Mouse (Mus musculus) forebrain, embryonic 13.5 days (tissue): ENCODE data around the gene Wscd2. TPM values are rescaled to one million over a fixed set of nuclear protein-coding genes. Genes with fewer than 3 reads are reported as not detected.

Experiments used
- ATAC-seq: fragments of 200-750 bp; cut with Nextera tagmentation; 2 replicates; pipeline ENCODE4 v1.8.0; 2017
- H3K27ac ChIP-seq: fragments of 300-500 bp; sonication (generic); 2 replicates; pipeline ENCODE4 v1.5.1; 2015; ENCODE audit warnings: inconsistent platforms, mild to moderate bottlenecking, moderate library complexity
- H3K27me3 ChIP-seq: fragments of 300-500 bp; sonication (generic); 2 replicates; pipeline ENCODE4 v1.6.1; 2015; ENCODE audit warnings: mild to moderate bottlenecking, inconsistent platforms
- H3K36me3 ChIP-seq: fragments of 300-500 bp; sonication (generic); 2 replicates; pipeline ENCODE4 v1.6.1; 2015; ENCODE audit warnings: mild to moderate bottlenecking, inconsistent platforms; ENCODE audit not compliant: poor library complexity, severe bottlenecking
- H3K4me1 ChIP-seq: fragments of 300-500 bp; sonication (generic); 2 replicates; pipeline ENCODE4 v1.6.1; 2015; ENCODE audit warnings: inconsistent platforms
- H3K4me2 ChIP-seq: fragments of 300-500 bp; sonication (generic); 2 replicates; pipeline ENCODE4 v1.6.1; 2015; ENCODE audit warnings: inconsistent platforms, mild to moderate bottlenecking, moderate library complexity
- H3K4me3 ChIP-seq: fragments of 300-500 bp; sonication (generic); 2 replicates; pipeline ENCODE4 v1.5.1; 2015; ENCODE audit warnings: mild to moderate bottlenecking, inconsistent platforms
- H3K9ac ChIP-seq: fragments of 300-500 bp; sonication (generic); 2 replicates; pipeline ENCODE4 v1.6.1; 2015; ENCODE audit warnings: mild to moderate bottlenecking, inconsistent platforms
- H3K9me3 ChIP-seq: fragments of 300-500 bp; sonication (generic); replicated peaks from 2 replicates; pipeline ENCODE4 v1.6.1; 2016; ENCODE audit warnings: inconsistent platforms
- WGBS: fragments of 180-500 bp; shearing (Covaris S2); methylation state at CpG from one replicate; pipeline ENCODE4 v1.1.7; 2015; 5-methylcytosine and 5-hydroxymethylcytosine counted together
- polyA plus RNA-seq: library from polyadenylated mRNA; unstranded; fragments of >200 nt; fragmentation: Nextera tagmentation; extraction: Ambion mirVana; gene quantifications from 2 replicates; pipeline ENCODE4 v1.2.1, GENCODE M21; 2015

Gene Wscd2
- polyA plus RNA-seq, 1 experiment from 2014 or later, result 4.7 TPM

DNA sequence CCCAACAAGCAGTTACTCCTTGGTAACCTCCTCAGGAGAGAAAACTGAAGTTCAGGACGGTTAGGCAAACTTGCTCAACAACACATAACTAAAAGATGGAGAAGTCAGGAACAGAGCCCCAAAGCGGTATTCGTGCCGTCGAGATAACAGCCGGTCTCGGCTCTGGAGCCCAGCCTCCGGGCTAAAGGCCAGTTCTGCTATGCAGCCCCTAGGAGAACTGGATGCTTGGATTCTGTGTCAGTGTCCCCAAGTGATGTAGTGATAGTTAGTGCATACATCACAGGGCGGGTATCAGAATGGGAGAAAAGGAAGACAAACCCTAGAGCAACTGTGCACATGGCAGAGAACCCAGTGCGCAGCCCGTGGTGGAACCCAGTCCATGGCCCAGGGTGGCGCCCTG is 147.9 kb downstream of the Wscd2 start:
- Histone ChIP-seq H3K27me3 (no peaks in the 10 kb centered on the region), H3K27ac (no peak overlapping the region), H3K36me3 (no peaks in the 10 kb centered on the region), H3K4me1 (peaks cover 1% of the 10 kb centered on the region; the same call in 1 of the 2 replicates), H3K9me3 (no peaks in the 10 kb centered on the region), H3K9ac (no peak overlapping the region), H3K4me2 (no peak overlapping the region), H3K4me3 (no peak overlapping the region)
- 91% methylated on average over 12 of the region's 12 CpGs for WGBS
- no peak for ATAC-seq

DNA sequence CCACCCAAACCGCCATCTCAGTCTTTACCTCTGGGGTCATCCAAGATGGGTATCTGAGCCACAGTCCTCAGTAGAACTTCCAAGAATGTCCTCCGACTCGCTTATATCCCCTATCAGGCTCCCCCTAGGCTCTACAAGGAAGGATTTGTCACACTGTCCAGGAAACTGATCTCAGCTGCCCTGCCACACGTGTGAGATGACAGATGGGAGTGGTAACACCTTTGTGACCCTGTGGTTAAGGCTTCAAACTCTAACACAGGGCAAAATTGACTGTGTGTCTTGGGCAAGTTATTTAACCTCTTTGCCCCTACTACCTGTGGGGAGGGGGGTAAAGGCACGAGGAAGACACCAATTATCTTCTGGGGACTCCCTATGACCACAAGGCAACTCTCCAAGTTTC is 149.0 kb downstream of the Wscd2 start:
- WGBS, result 80% methylated on average over 5 of the region's 5 CpGs
- Histone ChIP-seq H3K4me2 (no peak overlapping the region), H3K36me3 (no peaks in the 10 kb centered on the region), H3K27ac (no peak overlapping the region), H3K27me3 (no peaks in the 10 kb centered on the region), H3K4me3 (no peak overlapping the region), H3K9ac (no peak overlapping the region), H3K9me3 (no peaks in the 10 kb centered on the region), H3K4me1 (peaks cover 5% of the 10 kb centered on the region; the same call in 1 of the 2 replicates)
- ATAC-seq, result no peak

Other genes starting within 250 kb of the Wscd2 start
- gene Sgsm1, start 179.5 kb upstream of the Wscd2 start, polyA plus RNA-seq, result 9.8 and 11.9 TPM in 2 replicates
- gene Aym1, start 133.0 kb upstream of the Wscd2 start, polyA plus RNA-seq, result not detected in 2 replicates
- gene Cmklr1, start 160.1 kb downstream of the Wscd2 start, polyA plus RNA-seq, result 1.1 and 1.3 TPM in 2 replicates
- gene 1700069L16Rik, start 234.4 kb downstream of the Wscd2 start, polyA plus RNA-seq, result not detected in 2 replicates
- 5.6 and 5.8 TPM in 2 replicates for gene Ficd, start 245.5 kb downstream of the Wscd2 start, polyA plus RNA-seq